Mouse (Mus musculus) heart, postnatal 14 days (tissue): ENCODE measurements around the gene Gm9821. TPM values are rescaled to one million over a fixed set of nuclear protein-coding genes. Genes with fewer than 3 reads are reported as not detected.
A peak's percentile ranks its signal among the peaks of the same experiment; 100 is the strongest.

Experiments used
- DNase-seq, 2 experiments: peaks; one replicate each; pipeline ENCODE4 v3.0.0; 2021 to 2022
- intact Hi-C: fragments of 180-260 bp; cut with DNase I; formaldehyde crosslinking; loops from one replicate; pipeline ENCODE4 v1.15.1; 2025
- long read RNA-seq, 2 experiments: library from polyadenylated mRNA; stranded (forward); transcript quantifications; one replicate each; pipeline ENCODE4 v2.0.0; 2021
- total RNA-seq, 2 experiments: library from RNA; stranded (reverse); gene quantifications; 2 replicates each; pipeline ENCODE4 v1.2.3; 2021

Gm9821 gene
- total RNA-seq, result not detected
- long read RNA-seq, experiment 1, result 0 reads
- long read RNA-seq, experiment 2, partial matches to known transcripts, result 0 of 1 reads
- long read RNA-seq, experiment 2, other reads (novel, unspliced or antisense), result 0 of 1 reads

- intact Hi-C loops, result loop anchor here (2.0 kb wide), 2 partner anchors 13 to 41 kb away; no protein-coding TSS in a partner anchor
Observed at GRCm38 (mm10) chr2:91945483-91945882, at the start of gene Gm9821. Gene Gm9821, plus strand, starts transcription at chr2:91945703.

GRCm38 (mm10) chr2:91897968-91898367 is 47.5 kb upstream of the Gm9821 start:
- intact Hi-C loops, result no loop called here
- no peak for DNase-seq

More at GRCm38 (mm10) chr2:91945483-91945882, at the start of gene Gm9821:
- no peak for DNase-seq

- intact Hi-C loops, result no loop called here
- DNase-seq, result no peak
Observed at GRCm38 (mm10) chr2:91899141-91899540, 46.4 kb upstream of the Gm9821 start.

- intact Hi-C loops, result no loop called here
- DNase-seq, result no peak
Observed at GRCm38 (mm10) chr2:91900431-91900830, 45.1 kb upstream of the Gm9821 start.

- no peak for DNase-seq
- intact Hi-C loops, result no loop called here
Observed at GRCm38 (mm10) chr2:91902336-91902735, 43.2 kb upstream of the Gm9821 start.

DNA sequence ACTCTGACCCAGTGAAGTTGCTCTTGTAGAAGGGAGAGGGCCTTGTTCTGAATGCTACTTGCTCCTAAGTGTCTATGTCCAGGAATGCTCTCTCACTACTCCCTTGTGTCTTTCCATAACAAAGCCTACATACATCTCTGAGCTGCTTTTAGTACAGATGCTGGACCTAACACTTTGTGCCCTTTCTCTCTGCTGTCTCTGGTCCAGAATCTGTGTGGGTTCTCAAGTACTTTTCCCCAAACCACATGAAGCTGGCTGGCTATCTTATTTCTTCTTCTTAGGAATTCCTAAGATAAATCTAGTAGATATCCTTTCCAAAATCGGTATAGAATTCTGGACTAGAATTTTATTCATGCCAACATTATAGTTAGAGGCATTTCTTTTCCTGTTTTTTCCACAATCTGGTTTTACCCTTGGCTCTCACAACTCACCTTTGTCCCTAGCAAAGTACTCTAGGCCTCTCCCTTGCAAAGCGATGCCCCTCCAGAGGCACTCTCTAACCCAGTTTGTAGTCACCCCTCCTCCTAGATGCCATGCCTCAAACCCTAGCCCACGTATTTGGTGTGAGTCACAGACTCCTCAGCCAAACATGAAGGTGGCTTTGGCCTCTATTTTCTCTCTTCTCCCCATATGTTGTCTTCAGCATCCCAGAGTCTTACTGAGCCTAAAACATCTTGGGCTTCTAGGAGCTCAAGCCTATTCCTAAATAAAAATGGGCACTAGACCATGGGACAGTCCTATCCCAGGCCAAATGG is 42.2 kb upstream of the Gm9821 start:
- intact Hi-C loops, result no loop called here
- no peak for DNase-seq

DNA sequence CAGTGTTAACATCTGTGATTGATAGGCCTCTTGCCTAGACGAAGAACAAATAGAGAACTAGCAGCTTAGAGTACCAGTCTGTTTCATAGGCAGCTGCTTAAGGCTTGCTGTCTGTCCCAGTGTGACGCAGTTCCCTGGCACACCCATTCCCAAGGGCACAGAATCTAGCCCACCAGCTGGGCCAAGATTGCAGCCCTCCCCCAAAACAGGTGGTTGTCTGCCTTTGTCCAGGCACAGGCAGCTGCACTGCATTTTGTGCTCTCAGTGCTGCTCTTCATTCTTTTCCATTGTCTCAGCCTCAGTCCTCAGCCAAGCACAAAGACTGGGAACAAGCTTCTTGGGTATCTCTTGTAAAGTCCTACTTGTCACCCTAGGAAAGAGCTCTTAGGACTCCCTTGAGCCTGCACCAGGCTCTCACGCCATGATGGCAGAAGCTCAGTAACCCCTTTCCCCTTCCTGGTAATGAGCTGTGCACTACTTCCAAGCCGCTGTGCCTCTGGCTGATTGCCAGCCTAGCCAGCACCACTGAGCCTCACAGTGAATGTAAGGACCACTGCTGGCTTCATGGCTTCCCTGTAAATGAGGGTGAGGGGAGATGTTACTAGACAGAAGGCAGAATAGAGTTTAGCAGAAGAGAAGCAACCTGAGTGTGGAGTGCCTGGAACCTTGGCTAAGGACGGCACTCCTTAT is 40.7 kb upstream of the Gm9821 start:
- no peak for DNase-seq
- intact Hi-C loops, result no loop called here

DNA sequence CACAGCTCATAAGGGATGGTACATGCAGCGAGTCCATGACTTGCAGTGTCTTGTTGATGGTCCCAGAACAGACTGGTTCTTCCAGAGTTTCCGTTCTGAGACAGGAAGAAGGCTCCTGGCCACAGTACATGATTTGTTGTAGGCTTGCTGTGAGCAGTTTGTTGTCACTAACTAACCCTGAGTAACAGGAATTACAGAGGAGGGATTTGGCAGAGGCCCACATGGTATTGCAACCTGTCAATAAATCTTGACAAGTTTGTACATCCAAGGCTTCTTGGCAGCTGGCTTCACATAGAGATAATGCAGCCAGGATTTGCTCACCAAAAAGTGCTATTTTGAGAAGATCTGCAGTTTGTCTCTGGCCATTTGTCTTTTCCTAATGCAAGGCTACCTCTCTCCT is 39.4 kb upstream of the Gm9821 start:
- intact Hi-C loops, result no loop called here
- no peak for DNase-seq

GRCm38 (mm10) chr2:91912616-91913015 is 32.9 kb upstream of the Gm9821 start:
- no peak for DNase-seq
- intact Hi-C loops, result no loop called here

DNA sequence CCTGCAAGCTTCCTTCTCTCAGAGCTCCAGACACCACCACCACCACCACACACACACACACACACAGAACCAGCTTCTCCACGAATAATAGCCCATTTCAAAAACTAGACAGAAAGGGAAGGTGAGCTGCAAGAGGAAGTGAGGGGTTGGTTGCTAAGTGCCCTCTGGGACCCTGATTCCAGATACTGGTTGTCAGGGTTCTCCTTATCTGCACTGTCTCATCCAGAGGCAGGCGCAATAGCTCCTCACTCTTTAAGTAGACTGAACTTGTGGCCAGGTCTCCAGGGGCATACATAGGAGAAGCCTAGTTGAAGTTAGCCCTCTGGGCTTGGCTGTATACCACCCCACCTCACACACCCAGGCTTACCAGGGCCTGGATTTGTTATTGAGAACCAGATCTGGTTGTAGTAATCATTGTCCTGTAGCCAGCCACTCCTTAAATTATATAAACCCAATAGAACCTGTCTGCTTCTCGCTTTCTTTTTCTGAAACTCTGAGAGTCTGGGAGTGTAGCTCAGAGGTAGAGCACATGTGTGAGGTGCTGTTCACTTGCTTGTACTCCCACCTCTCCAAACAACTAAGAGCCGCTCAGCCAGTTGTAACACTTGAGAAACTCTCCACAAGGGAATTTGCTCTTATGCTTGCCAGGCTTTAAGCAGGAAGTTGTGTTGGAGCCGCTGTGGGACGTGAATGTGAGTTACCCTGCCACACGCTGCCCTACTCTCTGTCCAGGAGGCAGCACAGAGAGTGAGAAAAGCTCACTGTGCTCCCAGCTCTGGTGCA is 32.0 kb upstream of the Gm9821 start:
- intact Hi-C loops, result no loop called here
- no peak for DNase-seq

DNA sequence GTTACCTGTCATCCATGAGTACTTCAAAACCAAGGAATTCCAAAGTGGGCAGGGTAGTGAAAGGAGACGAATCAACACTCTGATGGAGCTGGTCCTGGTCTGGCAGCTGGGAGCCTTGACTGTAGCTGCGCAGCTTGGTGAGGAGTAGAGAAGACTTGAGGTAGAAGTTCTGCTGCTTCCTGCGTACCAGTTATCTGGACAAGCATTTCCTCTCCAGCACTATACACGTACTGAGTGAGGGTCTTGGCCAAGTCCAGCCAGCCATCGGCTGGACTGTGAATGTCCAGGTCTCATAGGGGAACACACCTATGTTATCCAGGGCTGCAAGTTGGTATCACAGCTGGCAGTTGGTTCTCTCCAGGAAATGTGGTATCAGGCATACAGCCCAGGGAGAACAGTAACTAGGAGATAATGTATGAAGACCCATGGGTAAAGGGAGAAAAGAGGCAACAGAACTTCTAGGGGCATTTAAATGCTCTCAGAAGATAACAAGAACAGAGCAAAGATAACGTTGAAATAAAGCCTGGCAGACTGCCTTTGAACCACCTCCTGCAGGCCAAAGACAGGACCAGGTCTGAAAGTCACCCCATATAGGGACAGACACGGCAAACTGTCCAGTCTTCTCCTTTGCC is 29.0 kb upstream of the Gm9821 start:
- intact Hi-C loops, result no loop called here
- DNase-seq, result no peak

DNA sequence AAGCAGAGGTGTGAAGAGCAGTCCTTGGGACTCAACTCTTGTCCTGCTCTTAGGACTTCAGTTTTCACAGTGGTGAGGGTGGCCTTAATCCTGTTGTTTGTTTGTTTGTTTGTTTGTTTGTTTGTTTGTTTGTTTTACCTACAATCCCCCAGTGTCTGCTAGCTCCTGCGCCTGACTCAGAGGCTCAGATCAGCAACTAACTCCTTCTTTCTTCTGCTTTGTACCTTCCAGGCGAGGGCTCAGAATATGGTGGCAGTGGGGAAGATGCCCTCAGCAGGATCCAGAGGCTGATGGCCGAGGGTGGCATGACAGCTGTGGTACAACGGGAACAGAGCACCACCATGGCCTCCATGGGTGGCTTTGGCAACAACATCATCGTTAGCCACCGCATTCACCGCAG is 28.4 kb upstream of the Gm9821 start:
- no peak for DNase-seq
- intact Hi-C loops, result no loop called here

DNA sequence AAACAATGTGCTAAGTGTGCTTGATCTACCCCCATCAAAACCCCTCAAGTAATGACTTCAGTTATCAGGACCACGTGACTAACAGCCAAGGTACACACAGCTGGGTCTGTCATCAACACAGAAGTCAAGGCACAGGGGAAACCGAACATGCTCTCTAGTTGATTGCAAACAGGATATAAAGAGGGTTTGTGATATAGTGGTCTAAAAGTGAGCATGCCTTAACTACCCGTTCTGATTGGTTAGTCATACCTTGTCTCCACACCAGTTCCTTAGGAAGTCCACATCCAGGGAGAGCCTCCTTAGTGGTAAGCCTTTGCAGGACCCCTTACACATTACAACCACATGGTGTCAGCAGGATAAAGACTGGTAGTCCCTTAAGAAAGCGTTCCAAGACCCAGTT is 25.4 kb upstream of the Gm9821 start:
- intact Hi-C loops, result no loop called here
- DNase-seq, result no peak

- intact Hi-C loops, result no loop called here
- DNase-seq, result peak; percentile 81 to 88
Observed at GRCm38 (mm10) chr2:91921181-91921789, 24.2 kb upstream of the Gm9821 start.

DNA sequence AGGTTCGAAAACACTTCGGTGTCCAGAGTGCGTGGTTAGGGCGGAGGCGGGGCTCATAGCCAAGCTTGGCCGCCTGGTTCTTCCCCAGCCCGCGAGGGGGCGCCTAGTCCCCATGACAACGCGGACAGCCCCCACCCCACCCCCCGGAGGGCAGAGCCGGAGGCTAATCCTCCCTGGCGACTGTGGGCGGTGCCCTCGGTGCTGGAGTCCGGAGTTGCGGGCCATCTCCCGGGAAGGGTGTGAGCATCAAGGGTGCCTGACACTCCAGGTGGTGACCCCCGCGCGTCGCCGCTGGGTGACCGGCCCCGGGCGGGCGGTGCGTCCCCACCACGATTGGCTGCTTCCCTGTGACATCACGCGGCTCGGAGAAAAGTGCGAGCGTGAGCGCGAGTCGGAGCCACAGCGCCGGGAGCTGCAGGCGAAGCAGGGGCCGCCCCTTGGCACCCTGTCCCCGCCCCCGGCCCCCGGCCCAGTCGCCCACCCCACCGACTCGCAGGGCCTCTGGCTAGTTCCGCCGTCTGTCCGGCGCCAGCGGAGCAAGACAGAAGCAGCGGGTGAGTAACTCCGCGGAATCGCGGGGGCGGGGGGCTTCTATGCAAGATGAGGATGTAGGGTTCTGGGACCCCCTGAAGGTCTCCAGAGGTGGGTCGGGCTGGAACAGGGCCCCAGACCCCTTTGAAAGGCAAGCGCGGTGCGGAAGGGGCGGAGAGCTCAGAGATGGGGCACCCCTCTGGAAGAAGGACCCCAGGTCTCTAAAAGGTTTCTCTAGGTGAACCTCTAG is 23.5 kb upstream of the Gm9821 start:
- intact Hi-C loops, result no loop called here
- peak; percentile 61 to 68 for DNase-seq

DNA sequence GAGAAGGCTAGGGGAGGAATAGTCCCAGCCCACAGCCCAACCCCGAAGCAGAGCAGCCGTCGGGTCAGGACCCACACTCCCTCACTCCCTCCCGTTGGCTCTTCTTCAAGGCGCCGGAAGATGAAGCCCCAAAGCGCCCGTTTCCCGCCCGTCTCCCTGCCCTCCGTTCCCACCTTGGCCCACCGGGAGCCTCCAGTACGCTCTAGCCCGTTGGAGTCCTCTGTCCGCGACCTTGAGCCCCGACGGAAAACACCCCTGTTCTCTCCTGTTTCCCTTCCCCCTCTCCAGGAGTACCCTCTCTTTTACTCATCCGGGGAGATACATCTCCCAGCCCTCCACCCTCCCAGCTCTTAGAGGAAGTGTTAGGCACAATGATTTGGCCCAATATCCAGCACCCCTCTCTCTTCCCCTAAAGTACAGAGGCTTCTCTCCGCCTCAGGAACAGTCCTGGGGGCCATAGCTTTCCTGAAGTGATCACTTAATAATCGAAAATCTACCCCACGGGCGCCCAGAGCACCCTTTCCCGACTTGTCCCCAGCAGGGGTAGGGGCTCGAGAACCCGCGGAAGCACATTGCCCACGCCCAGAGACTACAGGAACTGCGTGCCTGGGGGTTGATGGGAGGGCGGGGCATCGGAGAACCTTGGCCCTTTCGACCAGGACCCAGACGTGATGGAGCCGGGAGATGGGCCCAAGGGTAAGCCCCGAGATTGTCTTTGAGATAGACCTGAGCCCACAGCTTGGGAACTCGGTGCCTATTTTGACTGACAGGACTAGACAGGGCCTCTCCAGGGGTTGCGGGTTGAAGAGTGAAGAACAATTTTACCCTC is 22.7 kb upstream of the Gm9821 start:
- intact Hi-C loops, result no loop called here
- DNase-seq, result no peak

DNA sequence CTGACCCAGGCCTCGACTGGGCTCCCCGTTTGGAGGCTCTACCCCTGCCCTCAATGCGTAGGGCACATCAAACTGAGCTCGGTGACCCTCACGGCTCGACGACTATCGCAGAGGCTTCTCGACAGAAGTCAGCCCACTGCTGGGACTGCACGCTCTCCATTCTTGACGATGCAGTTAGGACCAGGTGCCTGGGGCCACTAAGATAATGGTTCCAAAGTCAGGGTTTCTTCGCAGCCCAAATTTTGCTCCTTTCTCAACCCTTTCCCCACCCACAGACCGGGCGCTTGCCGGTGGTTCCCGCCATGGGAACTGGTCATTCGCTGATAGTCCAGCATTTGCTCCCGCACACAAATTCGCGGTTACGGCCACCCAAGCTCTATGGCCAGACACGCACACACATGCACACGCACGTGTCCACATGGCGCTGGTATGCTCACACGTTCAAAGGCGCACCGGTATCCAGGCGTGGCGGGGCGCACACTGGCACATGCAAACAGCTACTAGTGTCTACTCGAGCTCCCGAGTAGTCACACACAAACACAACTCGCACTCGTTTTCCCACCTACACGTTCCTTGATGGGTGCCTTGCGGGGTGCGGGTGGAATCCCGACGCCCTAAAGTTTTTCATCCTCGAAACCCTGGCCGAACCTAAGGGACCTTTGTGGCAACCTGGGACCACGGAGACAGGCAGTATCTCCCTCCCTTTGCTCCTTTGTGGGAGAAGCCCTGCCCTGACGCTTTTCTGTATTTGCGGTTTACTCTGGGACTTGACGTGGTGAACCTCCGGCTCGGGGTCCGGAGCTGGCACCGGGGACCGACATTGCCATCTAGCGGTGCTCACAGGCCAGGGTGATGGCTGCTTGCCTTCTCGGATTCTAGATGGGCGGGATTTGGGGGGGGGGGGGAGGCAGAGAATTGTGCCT is 21.8 kb upstream of the Gm9821 start:
- DNase-seq, result peak; percentile 69 to 77
- intact Hi-C loops, result loop anchor here (2.0 kb wide), 1 partner anchor 145 kb away; no protein-coding TSS in a partner anchor
